Mouse (Mus musculus) olfactory bulb, adult 2 months (tissue): ENCODE measurements around the gene Fntb. TPM values are rescaled to one million over a fixed set of nuclear protein-coding genes. Genes with fewer than 3 reads are reported as not detected.

Experiments used
- H3K27ac ChIP-seq: fragments of 200-500 bp; 2 replicates; pipeline ENCODE4 v1.5.1; 2012; ENCODE audit warnings: low read depth, low read length; ENCODE audit not compliant: insufficient read depth
- H3K4me1 ChIP-seq: fragments of 200-500 bp; 2 replicates; pipeline ENCODE4 v1.6.1; 2012; ENCODE audit warnings: low read length; ENCODE audit not compliant: control insufficient read depth, insufficient read depth
- H3K4me3 ChIP-seq: fragments of 200-500 bp; 2 replicates; pipeline ENCODE4 v1.5.1; 2012; ENCODE audit warnings: mild to moderate bottlenecking, low read depth, low read length, moderate library complexity; ENCODE audit not compliant: insufficient read depth
- CTCF ChIP-seq: fragments of 200-500 bp; IDR thresholded peaks from 2 replicates; pipeline ENCODE4 v1.5.1; 2012; ENCODE audit warnings: low read depth, mild to moderate bottlenecking, low read length, moderate library complexity; ENCODE audit not compliant: insufficient read depth
- POLR2A ChIP-seq: fragments of 200-500 bp; IDR thresholded peaks from 2 replicates; pipeline ENCODE4 v1.6.1; 2012; ENCODE audit warnings: mild to moderate bottlenecking, low read depth, low read length, moderate library complexity; ENCODE audit not compliant: insufficient read depth
- WGBS: fragments of 180-500 bp; shearing (Covaris S2); methylation state at CpG from one replicate; pipeline ENCODE4 v1.1.7; 2018; 5-methylcytosine and 5-hydroxymethylcytosine counted together
- polyA plus RNA-seq: library from polyadenylated mRNA; stranded (reverse); fragments of >200 nt; gene quantifications from 2 replicates; pipeline ENCODE4 v1.2.4, GENCODE M21; 2012; ENCODE audit warnings: low replicate concordance; ENCODE audit not compliant: missing spikeins, insufficient read depth, insufficient read length

The Fntb gene
- polyA plus RNA-seq, 1 experiment, result not detected

GRCm38 (mm10) chr12:76906278-76906677 is 140.9 kb downstream of the Fntb start:
- TF ChIP-seq POLR2A (no peak), CTCF (no peak)
- 100% methylated on average over 1 of the region's 1 CpGs for WGBS
- no peak overlapping the region for H3K27ac ChIP-seq
- H3K4me3 ChIP-seq, result no peak overlapping the region
- H3K4me1 ChIP-seq, result peaks cover 9% of the 10 kb centered on the region

- H3K4me3 ChIP-seq, result no peak overlapping the region
- peaks cover 12% of the 10 kb centered on the region for H3K4me1 ChIP-seq
- H3K27ac ChIP-seq, result no peak overlapping the region
- no peak for TF ChIP-seq POLR2A
- no peak for TF ChIP-seq CTCF
- 92% methylated on average over 5 of the region's 5 CpGs for WGBS
Observed at GRCm38 (mm10) chr12:76909218-76909617, 143.8 kb downstream of the Fntb start.

GRCm38 (mm10) chr12:76910258-76910940 is 145.0 kb downstream of the Fntb start:
- TF ChIP-seq CTCF (no peak), POLR2A (no peak)
- 87% methylated on average over 11 of the region's 11 CpGs for WGBS
- Histone ChIP-seq H3K4me1 (peaks cover 12% of the 10 kb centered on the region), H3K27ac (no peak overlapping the region), H3K4me3 (no peak overlapping the region)

- WGBS, result 67% methylated on average over 16 of the region's 16 CpGs
- Histone ChIP-seq H3K4me3 (no peak overlapping the region), H3K27ac (no peak overlapping the region), H3K4me1 (peaks cover 15% of the 10 kb centered on the region)
- TF ChIP-seq CTCF (no peak), POLR2A (no peak)
Observed at GRCm38 (mm10) chr12:76911171-76911726, 145.9 kb downstream of the Fntb start.

GRCm38 (mm10) chr12:76912193-76912592 is 146.8 kb downstream of the Fntb start:
- H3K4me3 ChIP-seq, result no peak overlapping the region
- peaks cover 18% of the 10 kb centered on the region for H3K4me1 ChIP-seq
- 81% methylated on average over 9 of the region's 9 CpGs for WGBS
- TF ChIP-seq POLR2A, result no peak
- TF ChIP-seq CTCF, result no peak
- H3K27ac ChIP-seq, result no peak overlapping the region

- WGBS, result 91% methylated on average over 11 of the region's 11 CpGs
- no peak overlapping the region for H3K27ac ChIP-seq
- H3K4me3 ChIP-seq, result no peak overlapping the region
- TF ChIP-seq POLR2A (no peak), CTCF (no peak)
- peaks cover 10% of the 10 kb centered on the region for H3K4me1 ChIP-seq
Observed at GRCm38 (mm10) chr12:76916163-76916562, 150.8 kb downstream of the Fntb start.

- no peak for TF ChIP-seq POLR2A
- TF ChIP-seq CTCF, result no peak
Observed at GRCm38 (mm10) chr12:76918113-76918512, 152.7 kb downstream of the Fntb start.

GRCm38 (mm10) chr12:76918855-76919254 is 153.5 kb downstream of the Fntb start:
- Histone ChIP-seq H3K4me1 (peaks cover 6% of the 10 kb centered on the region; the same call in 1 of the 2 replicates), H3K4me3 (no peak overlapping the region), H3K27ac (no peak overlapping the region)
- TF ChIP-seq POLR2A (no peak), CTCF (no peak)
- 73% methylated on average over 3 of the region's 3 CpGs for WGBS

More at GRCm38 (mm10) chr12:76918113-76918512, 152.7 kb downstream of the Fntb start:
- Histone ChIP-seq H3K27ac (no peak overlapping the region), H3K4me3 (no peak overlapping the region), H3K4me1 (peaks cover 6% of the 10 kb centered on the region; the same call in 1 of the 2 replicates)
- 82% methylated on average over 6 of the region's 6 CpGs for WGBS

GRCm38 (mm10) chr12:76920398-76920797 is 155.0 kb downstream of the Fntb start:
- no peak overlapping the region for H3K4me3 ChIP-seq
- 76% methylated on average over 6 of the region's 6 CpGs for WGBS
- H3K4me1 ChIP-seq, result peaks cover 6% of the 10 kb centered on the region; the same call in 1 of the 2 replicates
- H3K27ac ChIP-seq, result no peak overlapping the region
- TF ChIP-seq CTCF, result no peak
- TF ChIP-seq POLR2A, result no peak

- Histone ChIP-seq H3K27ac (no peak overlapping the region), H3K4me1 (peaks cover 6% of the 10 kb centered on the region; the same call in 1 of the 2 replicates), H3K4me3 (no peak overlapping the region)
- TF ChIP-seq POLR2A (no peak), CTCF (no peak)
- 90% methylated on average over 8 of the region's 8 CpGs for WGBS
Observed at GRCm38 (mm10) chr12:76920990-76921389, 155.6 kb downstream of the Fntb start.
